Comparison of ENCODE assay signal across 8 mouse cellular contexts in genomic region chr14:16554643-16555459, GRCm38 (mm10).
A peak's percentile ranks its signal among the peaks of the same experiment; 100 is the strongest.
DNase-seq lines count a peak whose midpoint lies in the region; ATAC-seq lines count a peak whose summit lies in the region.

No protein-coding gene starts in this region.

- no peak overlapping the region for H3K4me2 ChIP-seq in hindbrain, embryonic 12.5 days (replicated peaks)

- 25% methylated on average over 12 of the region's 12 CpGs for WGBS in embryonic facial prominence, embryonic 10.5 days
- WGBS in hindbrain, embryonic 12.5 days, result 59% methylated on average over 12 of the region's 12 CpGs

- DNase-seq in CD4-positive, CD25-positive, alpha-beta regulatory T cell, adult 2 months (ENCODE audit: low read depth, low spot score), result peak; percentile 3
- DNase-seq in embryonic facial prominence, embryonic 10.5 days (ENCODE audit: low spot score), result peak; percentile 80
- DNase-seq in urinary bladder, postnatal 36 days (ENCODE audit: low spot score in 2 of 2), result no peak
- no peak for DNase-seq in testis, postnatal 14 days (ENCODE audit: low spot score)
- no peak for DNase-seq in spleen, adult 18-20 months

- H3K36me3 ChIP-seq in embryonic facial prominence, embryonic 10.5 days (replicated peaks), result no peaks in the 10 kb centered on the region
- no peaks in the 10 kb centered on the region for H3K36me3 ChIP-seq in hindbrain, embryonic 12.5 days

- peaks cover 48% of the 10 kb centered on the region for H3K4me1 ChIP-seq in embryonic facial prominence, embryonic 10.5 days
- peaks cover 15% of the 10 kb centered on the region for H3K4me1 ChIP-seq in hindbrain, embryonic 12.5 days

- H3K4me3 ChIP-seq in embryonic facial prominence, embryonic 10.5 days, result peak overlapping the region; percentile 14; the same call in 1 of the 2 replicates
- no peak overlapping the region for H3K4me3 ChIP-seq in hindbrain, embryonic 12.5 days

- H3K9ac ChIP-seq in hindbrain, embryonic 12.5 days, result no peak overlapping the region

- no peaks in the 10 kb centered on the region for H3K27me3 ChIP-seq in embryonic facial prominence, embryonic 10.5 days (replicated peaks; ENCODE audit: low read depth, poor library complexity, severe bottlenecking)
- no peaks in the 10 kb centered on the region for H3K27me3 ChIP-seq in hindbrain, embryonic 12.5 days

- ATAC-seq in CD4-positive, CD25-positive, alpha-beta regulatory T cell, adult 4 months, result no peak
- no peak for ATAC-seq in hindbrain, embryonic 12.5 days (ENCODE audit: low FRiP score)
- peak; percentile 22; the same call in 1 of the 2 replicates for ATAC-seq in megakaryocyte, adult 5-6 weeks (ENCODE audit: poor library complexity, severe bottlenecking)

- H3K27ac ChIP-seq in embryonic facial prominence, embryonic 10.5 days (replicated peaks), result peak overlapping the region; percentile 81
- peak overlapping the region; percentile 53; the same call in 1 of the 2 replicates for H3K27ac ChIP-seq in hindbrain, embryonic 12.5 days

- no peaks in the 10 kb centered on the region for H3K9me3 ChIP-seq in embryonic facial prominence, embryonic 10.5 days
- no peaks in the 10 kb centered on the region for H3K9me3 ChIP-seq in hindbrain, embryonic 12.5 days (replicated peaks)

Comparison
In these comparisons a context has a peak if more than half of its experiments do, and no peak if none do; other contexts are left out.
1. DNase-seq: peak in CD4-positive, CD25-positive, alpha-beta regulatory T cell, adult 2 months (single experiment) and embryonic facial prominence, embryonic 10.5 days (single experiment); none in urinary bladder, postnatal 36 days (0 of 2), testis, postnatal 14 days (single experiment) and spleen, adult 18-20 months (0 of 2).